In genomic region chr12:84180701-84181435, GRCm38 (mm10) we compare ENCODE assay signal across 8 mouse cellular contexts. TPM values are rescaled to one million over a fixed set of nuclear protein-coding genes. Genes with fewer than 3 reads are reported as not detected.
DNase-seq lines count a peak whose midpoint lies in the region; ATAC-seq and TF ChIP-seq lines count a peak whose summit lies in the region.

No protein-coding gene starts in this region.

- DNase-seq in left cerebral cortex, postnatal 4 days, result peak; percentile 70
- no peak for DNase-seq in left cerebral cortex, adult 2 months (ENCODE audit: extremely low spot score in 1 of 2, low spot score in 2 of 2)
- peak; percentile 70 to 73 for DNase-seq in cerebellum, postnatal 10 days
- DNase-seq in gastrocnemius, postnatal 36 days, result peak; percentile 66 to 77
- no peak for DNase-seq in intestine, embryonic 14.5 days (ENCODE audit: low spot score)
- DNase-seq in liver, embryonic 11.5 days (ENCODE audit: low spot score), result no peak

- 50% methylated on average over 8 of the region's 8 CpGs for WGBS in intestine, embryonic 14.5 days
- 48% methylated on average over 8 of the region's 8 CpGs for WGBS in liver, embryonic 11.5 days

- H3K36me3 ChIP-seq in intestine, embryonic 14.5 days (ENCODE audit: control insufficient read depth, insufficient read depth, low read length), result no peaks in the 10 kb centered on the region
- peaks cover 8% of the 10 kb centered on the region; the same call in 1 of the 2 replicates for H3K36me3 ChIP-seq in liver, embryonic 11.5 days (ENCODE audit: control insufficient read depth, insufficient read depth, low read length)

- intact Hi-C loops in left cerebral cortex, postnatal 4 days (cut with DNase I), result no loop called here
- intact Hi-C loops in left cerebral cortex, adult 2 months (cut with DNase I), result no loop called here
- intact Hi-C loops in gastrocnemius, postnatal 36 days (cut with DNase I), result no loop called here

- no peaks in the 10 kb centered on the region for H3K9me3 ChIP-seq in intestine, embryonic 14.5 days (ENCODE audit: control insufficient read depth, low read length)
- no peaks in the 10 kb centered on the region for H3K9me3 ChIP-seq in liver, embryonic 11.5 days (ENCODE audit: control insufficient read depth, low read length)

- H3K4me1 ChIP-seq in intestine, embryonic 14.5 days (replicated peaks; ENCODE audit: control insufficient read depth, insufficient read depth, low read length), result peaks cover 63% of the 10 kb centered on the region
- H3K4me1 ChIP-seq in liver, embryonic 11.5 days (replicated peaks; ENCODE audit: control insufficient read depth, insufficient read depth, low read length), result peaks cover 66% of the 10 kb centered on the region

- ATAC-seq in intestine, embryonic 14.5 days (replicated peaks; ENCODE audit: low FRiP score, low TSS enrichment, low read depth), result no peak; the same call in 1 of the 2 replicates
- peak; percentile 50; the same call in 1 of the 2 replicates for ATAC-seq in liver, embryonic 11.5 days (replicated peaks; ENCODE audit: low FRiP score)
- ATAC-seq in monocyte, adult 5-6 weeks (replicated peaks; ENCODE audit: insufficient number of reproducible peaks, low FRiP score, low TSS enrichment, poor library complexity, severe bottlenecking), result 0 out of 2 replicates have a peak, but pooled peaks have one; percentile 41
- no peak for ATAC-seq in CD4-positive, CD25-positive, alpha-beta regulatory T cell, adult 4 months

- peak overlapping the region; percentile 22; the same call in 1 of the 2 replicates for H3K4me2 ChIP-seq in intestine, embryonic 14.5 days (ENCODE audit: low read length)
- peak overlapping the region; percentile 39 for H3K4me2 ChIP-seq in liver, embryonic 11.5 days

- no peak overlapping the region for H3K27ac ChIP-seq in left cerebral cortex, adult 2 months
- no peak overlapping the region for H3K27ac ChIP-seq in intestine, embryonic 14.5 days (ENCODE audit: low read depth)
- H3K27ac ChIP-seq in liver, embryonic 11.5 days (ENCODE audit: low read depth, low read length), result peak overlapping the region; percentile 43; the same call in 1 of the 2 replicates

- no peak for TF ChIP-seq CTCF in left cerebral cortex, adult 2 months (IDR thresholded peaks at IDR 0.05)

- no peaks in the 10 kb centered on the region for H3K27me3 ChIP-seq in intestine, embryonic 14.5 days (replicated peaks; ENCODE audit: control insufficient read depth, insufficient read depth, low read length)
- no peaks in the 10 kb centered on the region for H3K27me3 ChIP-seq in liver, embryonic 11.5 days (replicated peaks; ENCODE audit: control insufficient read depth, insufficient read depth, low read length)

- no peak overlapping the region for H3K9ac ChIP-seq in intestine, embryonic 14.5 days (ENCODE audit: low read length)
- H3K9ac ChIP-seq in liver, embryonic 11.5 days (ENCODE audit: low read depth, low read length), result peak overlapping the region; percentile 48

- no peak overlapping the region for H3K4me3 ChIP-seq in left cerebral cortex, adult 2 months
- no peak overlapping the region for H3K4me3 ChIP-seq in intestine, embryonic 14.5 days (ENCODE audit: low read depth, low read length)
- no peak overlapping the region for H3K4me3 ChIP-seq in liver, embryonic 11.5 days (ENCODE audit: low read depth, low read length)

RNA-seq across cellular contexts. Expression of gene Pnma1, which starts 32.6 kb away (rescaled TPM):
- total RNA-seq in left cerebral cortex, postnatal 4 days (2021), result 10 to 100 TPM; 11.0 to 11.1 TPM
- 1 to 10 TPM; 4.8 to 5.1 TPM for total RNA-seq in left cerebral cortex, adult 2 months (2021)
- under 1 TPM; 0.15 to 0.18 TPM for total RNA-seq in gastrocnemius, postnatal 36 days (2021)
- 0.56 and 0.84 TPM in 2 replicates for polyA plus RNA-seq in intestine, embryonic 14.5 days (2014; fragmentation: Nextera tagmentation; extraction: Ambion mirVana)
- polyA plus RNA-seq in liver, embryonic 11.5 days (2014; fragmentation: Nextera tagmentation; extraction: Ambion mirVana), result 0.27 and 0.53 TPM in 2 replicates
- total RNA-seq in monocyte, adult 5-6 weeks (2017), result 0.78 to 3.5 TPM in 2 of 3 replicates, not detected in the other
- polyA plus RNA-seq in CD4-positive, CD25-positive, alpha-beta regulatory T cell, adult 4 months (2017; shearing (Covaris generic)), result not detected

RNA-seq across cellular contexts. Expression of gene Elmsan1, which starts 37.8 kb away (rescaled TPM):
- total RNA-seq in left cerebral cortex, postnatal 4 days (2021), result 10 to 100 TPM; 12.9 to 14.9 TPM
- total RNA-seq in left cerebral cortex, adult 2 months (2021), result 10 to 100 TPM; 16.6 to 22.8 TPM
- 10 to 100 TPM in 1 of 2 experiments, 1 to 10 TPM in 1; 6.5 to 10.4 TPM for total RNA-seq in gastrocnemius, postnatal 36 days (2021)
- 8.2 and 8.8 TPM in 2 replicates for polyA plus RNA-seq in intestine, embryonic 14.5 days (2014; fragmentation: Nextera tagmentation; extraction: Ambion mirVana)
- polyA plus RNA-seq in liver, embryonic 11.5 days (2014; fragmentation: Nextera tagmentation; extraction: Ambion mirVana), result 12.6 and 13.4 TPM in 2 replicates
- total RNA-seq in monocyte, adult 5-6 weeks (2017), result 21.6 to 42.4 TPM (median 28.2 TPM) in 3 replicates
- 1 to 10 TPM; 7.3 to 8.2 TPM for polyA plus RNA-seq in CD4-positive, CD25-positive, alpha-beta regulatory T cell, adult 4 months (2017; shearing (Covaris generic))

Comparison
In these comparisons a context has a peak if more than half of its experiments do, and no peak if none do; other contexts are left out.
1. DNase-seq: peak in left cerebral cortex, postnatal 4 days (single experiment), cerebellum, postnatal 10 days (2 of 2) and gastrocnemius, postnatal 36 days (2 of 2); none in left cerebral cortex, adult 2 months (0 of 2), intestine, embryonic 14.5 days (single experiment) and liver, embryonic 11.5 days (single experiment).
2. ATAC-seq: peak in liver, embryonic 11.5 days (single experiment) and monocyte, adult 5-6 weeks (single experiment); none in intestine, embryonic 14.5 days (single experiment) and CD4-positive, CD25-positive, alpha-beta regulatory T cell, adult 4 months (single experiment).